In genomic region chr5:122643701-122644100, GRCm38 (mm10) we compare ENCODE assay signal across 9 mouse cellular contexts. TPM values are rescaled to one million over a fixed set of nuclear protein-coding genes. Genes with fewer than 3 reads are reported as not detected.
DNase-seq lines count a peak whose midpoint lies in the region; ATAC-seq and TF ChIP-seq lines count a peak whose summit lies in the region.
"Had no signal": no experiment of that assay in that cellular context is flagged by ENCODE, and none has a peak within 500 bp of the region (broad histone marks: within the 10 kb centered on the region; RNA-seq: fewer than 3 reads in every experiment).

TSS of gene P2rx7 (plus strand) at chr5:122643911.

- WGBS in thymus, adult 2 months: 13% methylated on average over 12 of the region's 12 CpGs
- 4% methylated on average over 12 of the region's 12 CpGs for WGBS in macrophage (ENCODE audit: missing documents)

- intact Hi-C loops in heart, postnatal 36 days (cut with DNase I): no loop called here

- TF ChIP-seq POLR2A in thymus, adult 2 months (IDR thresholded peaks at IDR 0.05; ENCODE audit: control insufficient read depth, extremely low read depth, insufficient read depth, low read length, poor library complexity): no peak

- peaks cover 39% of the 10 kb centered on the region for H3K4me1 ChIP-seq in thymus, adult 2 months (replicated peaks; ENCODE audit: control insufficient read depth, insufficient read depth, low read length)
- H3K4me1 ChIP-seq: embryonic facial prominence, embryonic 12.5 days had no signal

- no peak for TF ChIP-seq CTCF in thymus, adult 2 months (IDR thresholded peaks at IDR 0.05; ENCODE audit: borderline replicate concordance, control insufficient read depth, extremely low read depth, insufficient read depth, low read length, poor library complexity)

- no peaks in the 10 kb centered on the region for H3K27me3 ChIP-seq in thymus, adult 2 months (ENCODE audit: control insufficient read depth, insufficient read depth, low read length)
- H3K27me3 ChIP-seq: embryonic facial prominence, embryonic 12.5 days had no signal

- H3K79me2 ChIP-seq in macrophage (ENCODE audit: inconsistent target): peaks cover 39% of the 10 kb centered on the region

- H3K36me3 ChIP-seq in thymus, adult 2 months (ENCODE audit: control insufficient read depth, insufficient read depth, low read length): no peaks in the 10 kb centered on the region
- H3K36me3 ChIP-seq in macrophage (ENCODE audit: inconsistent target): peaks cover 27% of the 10 kb centered on the region; the same call in 1 of the 2 replicates
- H3K36me3 ChIP-seq: embryonic facial prominence, embryonic 12.5 days had no signal

- no peak within 1 kb of the TSS for H3K27ac ChIP-seq in thymus, adult 2 months (ENCODE audit: control insufficient read depth, insufficient read depth, low read length)
- H3K27ac ChIP-seq in macrophage: peak within 1 kb of the TSS; percentile 94
- H3K27ac ChIP-seq: embryonic facial prominence, embryonic 12.5 days had no signal

- peak within 1 kb of the TSS; percentile 2; the same call in 1 of the 2 replicates for H3K4me3 ChIP-seq in thymus, adult 2 months (ENCODE audit: control insufficient read depth, insufficient read depth, low read length)
- H3K4me3 ChIP-seq in macrophage (ENCODE audit: inconsistent target): peak within 1 kb of the TSS; percentile 69
- H3K4me3 ChIP-seq: embryonic facial prominence, embryonic 12.5 days had no signal

- no peak for DNase-seq in thymus, adult 2 months
- DNase-seq in thymus, postnatal 25 days: no peak
- peak; percentile 34 to 59 for DNase-seq in cerebellum, postnatal 25 days
- peak; percentile 67 for DNase-seq in heart, postnatal 36 days
- peak; percentile 87 for DNase-seq in layer of hippocampus, adult 9-11 months
- peak; percentile 41 to 56 for DNase-seq in spleen, postnatal 36 days (ENCODE audit: low spot score in 2 of 2)

- ATAC-seq in erythroblast, adult 5-6 weeks (replicated peaks; ENCODE audit: low FRiP score, poor library complexity, severe bottlenecking): no peak

RNA-seq across cellular contexts. Expression of gene P2rx7, which starts in this region (rescaled TPM):
- polyA plus RNA-seq in thymus, adult 2 months (2012; rRNA removed): 12.9 and 18.5 TPM in 2 replicates
- 1 to 10 TPM; 4.4 TPM for total RNA-seq in heart, postnatal 36 days (2021)
- total RNA-seq in macrophage (2018; cell fraction: chromatin; rRNA removed): 100 to 1,000 TPM in 17 of 26 experiments, 10 to 100 TPM in 9; 73.4 to 206 (median 130) TPM
- total RNA-seq in macrophage (2018; cell fraction: cytosol; rRNA removed): 10 to 100 TPM; 32.7 to 82.9 (median 53.9) TPM
- 100 to 1,000 TPM in 18 of 26 experiments, 10 to 100 TPM in 8; 59.7 to 190 (median 119) TPM for total RNA-seq in macrophage (2018; cell fraction: nucleus; rRNA removed)
- polyA plus RNA-seq in macrophage (2018): 38.1 to 80.9 TPM (median 46.6 TPM) in 3 replicates
- total RNA-seq in erythroblast, adult 5-6 weeks (2015; ENCODE audit: low replicate concordance): 2.1 and 2.9 TPM in 2 replicates
- 1.8 and 2.1 TPM in 2 replicates for total RNA-seq in erythroblast, adult 5-6 weeks (2017; ENCODE audit: low replicate concordance)

Comparison
In these comparisons a context has a peak if more than half of its experiments do, and no peak if none do; other contexts are left out.
1. DNase-seq: peak in cerebellum, postnatal 25 days (2 of 2), heart, postnatal 36 days (2 of 2), layer of hippocampus, adult 9-11 months (single experiment) and spleen, postnatal 36 days (2 of 2); none in thymus, adult 2 months (single experiment) and thymus, postnatal 25 days (single experiment).